Mouse (Mus musculus) urinary bladder, postnatal 25 days (tissue): ENCODE results near the gene Chn2.

Experiments used
- DNase-seq: peaks from one replicate; pipeline ENCODE4 v3.0.0; 2022; ENCODE audit warnings: low spot score

Chn2 gene

GRCm38 (mm10) chr6:54202311-54203020, 163.1 kb downstream of the Chn2 start:
- no peak for DNase-seq

GRCm38 (mm10) chr6:54203316-54203715, 164.0 kb downstream of the Chn2 start:
- no peak for DNase-seq

GRCm38 (mm10) chr6:54203926-54204325, 164.6 kb downstream of the Chn2 start:
- no peak for DNase-seq

- no peak for DNase-seq
Measured at GRCm38 (mm10) chr6:54204931-54205330, 165.6 kb downstream of the Chn2 start.

- no peak for DNase-seq
Measured at GRCm38 (mm10) chr6:54205471-54205870, 166.1 kb downstream of the Chn2 start.

GRCm38 (mm10) chr6:54206221-54206738, 166.9 kb downstream of the Chn2 start:
- DNase-seq: no peak

GRCm38 (mm10) chr6:54208786-54209185, 169.4 kb downstream of the Chn2 start:
- DNase-seq: no peak

GRCm38 (mm10) chr6:54210971-54211370, 171.6 kb downstream of the Chn2 start:
- DNase-seq: no peak

- no peak for DNase-seq
Measured at GRCm38 (mm10) chr6:54211939-54212338, 172.6 kb downstream of the Chn2 start.

- DNase-seq: no peak
Measured at GRCm38 (mm10) chr6:54213743-54214142, 174.4 kb downstream of the Chn2 start.

- no peak for DNase-seq
Measured at GRCm38 (mm10) chr6:54215636-54216035, 176.3 kb downstream of the Chn2 start.

- DNase-seq: no peak
Measured at GRCm38 (mm10) chr6:54216512-54216911, 177.2 kb downstream of the Chn2 start.

- no peak for DNase-seq
Measured at GRCm38 (mm10) chr6:54220124-54220523, 180.8 kb downstream of the Chn2 start.

GRCm38 (mm10) chr6:54223529-54223928, 184.2 kb downstream of the Chn2 start:
- DNase-seq: no peak

GRCm38 (mm10) chr6:54224325-54224724, 185.0 kb downstream of the Chn2 start:
- DNase-seq: no peak

- DNase-seq: no peak
Measured at GRCm38 (mm10) chr6:54225327-54225726, 186.0 kb downstream of the Chn2 start.

GRCm38 (mm10) chr6:54227061-54227460, 187.7 kb downstream of the Chn2 start:
- DNase-seq: no peak

GRCm38 (mm10) chr6:54228421-54228820, 189.1 kb downstream of the Chn2 start:
- DNase-seq: no peak

GRCm38 (mm10) chr6:54228874-54229273, 189.5 kb downstream of the Chn2 start:
- DNase-seq: peak; percentile 47

GRCm38 (mm10) chr6:54231769-54232558, 192.6 kb downstream of the Chn2 start:
- DNase-seq: no peak

- DNase-seq: no peak
Measured at GRCm38 (mm10) chr6:54236441-54236840, 197.1 kb downstream of the Chn2 start.

- no peak for DNase-seq
Measured at GRCm38 (mm10) chr6:54241761-54242160, 202.4 kb downstream of the Chn2 start.

- no peak for DNase-seq
Measured at GRCm38 (mm10) chr6:54242286-54242685, 202.9 kb downstream of the Chn2 start.
